Mouse (Mus musculus) testis, postnatal 14 days (tissue): Measurements from ENCODE around the gene Scgb1c1.
"Not testable (repeated sequence)": the region's sequence is repeated elsewhere in the genome, so short reads cannot be mapped to it uniquely, and the experiment has no call there.

Source experiments
- DNase-seq: peaks from one replicate; pipeline ENCODE4 v3.0.0; 2021; ENCODE audit warnings: low spot score

The Scgb1c1 gene

GRCm38 (mm10) chr7:140880865-140881515 is 35.6 kb downstream of the Scgb1c1 start:
- no peak for DNase-seq

GRCm38 (mm10) chr7:140881696-140882468 is 36.5 kb downstream of the Scgb1c1 start, which contains the start of the genes Psmd13 and Sirt3:
Psmd13 (plus strand) TSS chr7:140881968.
Sirt3 (minus strand) TSS chr7:140882309.
- peak; percentile 93 for DNase-seq

- DNase-seq = no peak
These were observed 37.1 kb downstream of the Scgb1c1 start for GRCm38 (mm10) chr7:140882469-140882803.

- not testable (repeated sequence) for DNase-seq
These were observed 45.3 kb downstream of the Scgb1c1 start for GRCm38 (mm10) chr7:140890636-140891035.

- DNase-seq = no peak
These were observed 48.7 kb downstream of the Scgb1c1 start for GRCm38 (mm10) chr7:140894031-140894430.

- DNase-seq = no peak
These were observed 49.3 kb downstream of the Scgb1c1 start for GRCm38 (mm10) chr7:140894611-140895010.
